Mouse (Mus musculus) 3T3-L1 (cell line): Measurements from ENCODE around the gene Sipa1l1.

Experiments
- DNase-seq: peaks from one replicate; pipeline ENCODE4 v3.0.0-alpha.2; 2015; ENCODE audit warnings: low read depth, low spot score

The Sipa1l1 gene

GRCm38 (mm10) chr12:82382932-82383331 lies 213.8 kb downstream of the Sipa1l1 start:
- no peak for DNase-seq

DNA sequence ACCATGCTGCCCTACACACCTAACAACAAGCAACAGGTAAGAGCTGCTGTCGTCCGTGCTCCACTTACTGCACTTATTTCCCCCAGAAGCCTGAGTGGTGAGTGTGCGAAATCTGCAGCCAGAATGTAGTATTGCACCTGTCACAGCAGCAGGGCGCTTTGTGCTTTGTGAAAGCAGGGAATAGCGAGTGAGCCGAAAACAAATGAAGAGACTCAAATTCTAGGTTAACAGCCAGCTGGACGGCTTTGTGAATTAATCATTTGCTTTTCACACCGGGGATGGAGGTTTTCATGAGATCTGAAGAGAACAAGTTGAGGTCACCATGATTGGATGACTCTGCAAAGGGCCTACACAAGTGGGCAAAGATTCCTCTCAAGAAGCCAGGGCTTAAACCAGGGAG lies 215.6 kb downstream of the Sipa1l1 start:
- DNase-seq: no peak

- DNase-seq: no peak
Measured at GRCm38 (mm10) chr12:82387042-82387441, 217.9 kb downstream of the Sipa1l1 start.

DNA sequence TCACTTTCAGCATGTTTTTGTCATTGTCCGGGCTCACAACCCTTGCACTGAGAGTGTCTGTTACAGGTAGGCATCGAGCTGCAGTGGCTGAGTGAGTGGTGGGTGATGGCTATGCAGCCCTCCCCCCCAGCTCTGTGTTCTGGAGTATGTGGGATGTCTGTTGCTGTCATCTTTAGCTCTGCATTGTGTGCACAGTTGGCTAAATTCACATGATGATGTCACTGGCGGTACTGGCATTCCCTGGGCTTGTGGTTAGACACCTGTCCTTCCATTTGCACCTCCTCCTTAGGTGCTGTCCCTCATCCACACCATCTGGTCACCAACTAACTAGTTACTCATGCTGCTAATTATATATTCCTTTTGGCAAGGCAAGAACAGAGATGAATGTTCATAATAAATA lies 218.5 kb downstream of the Sipa1l1 start:
- no peak for DNase-seq

DNA sequence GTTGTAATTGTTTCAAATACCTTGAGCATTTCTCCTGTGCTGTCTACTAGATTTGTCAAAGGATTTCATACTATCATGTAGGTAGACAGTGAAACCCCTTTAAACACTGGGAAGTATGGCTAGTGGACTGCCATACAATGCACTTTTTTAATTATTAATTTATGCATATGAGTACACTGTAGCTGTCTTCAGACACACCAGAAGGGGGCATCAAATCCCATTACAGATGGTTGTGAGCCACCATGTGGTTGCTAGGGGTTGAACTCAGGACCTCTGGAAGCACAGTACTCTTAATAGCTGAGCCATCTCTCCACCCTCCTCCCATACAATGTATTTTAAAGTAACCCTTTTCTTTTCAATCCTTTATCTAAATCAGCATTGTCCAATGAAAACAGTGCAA lies 219.0 kb downstream of the Sipa1l1 start:
- no peak for DNase-seq

DNA sequence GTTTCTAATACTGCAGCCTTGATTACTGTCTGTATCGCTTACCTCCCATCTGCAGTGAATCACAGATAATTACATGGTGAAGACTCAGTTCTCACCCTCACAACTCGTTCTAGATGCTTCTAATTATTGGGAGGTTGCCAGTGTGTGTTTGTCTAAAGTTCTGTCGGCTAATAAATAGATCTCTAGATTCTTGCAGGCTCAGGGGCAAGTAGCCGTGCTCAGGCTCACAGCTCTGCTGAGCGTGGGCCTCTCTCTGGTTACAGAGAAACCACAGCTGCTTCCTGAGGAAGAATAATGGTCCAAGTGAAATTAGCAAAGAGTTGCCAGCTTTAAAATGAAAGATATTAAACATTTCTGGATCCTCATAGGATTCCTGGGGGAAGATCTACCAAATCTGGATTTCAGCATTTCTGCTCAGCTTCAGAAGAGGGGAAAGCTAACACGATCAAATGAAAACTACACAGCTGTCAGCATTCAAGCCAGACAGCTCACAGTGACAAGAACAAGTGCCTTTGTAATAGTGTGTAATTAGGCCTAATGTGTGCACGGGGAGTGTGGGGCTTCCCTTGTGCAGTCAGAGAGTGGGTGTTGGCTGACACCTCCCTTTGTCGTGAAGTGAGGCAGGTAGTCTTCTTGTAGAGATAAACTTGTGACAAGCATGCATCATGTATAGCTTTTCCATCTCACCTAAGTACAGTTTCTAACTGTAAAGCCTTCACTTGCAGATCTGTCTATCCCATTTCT lies 225.2 kb downstream of the Sipa1l1 start:
- no peak for DNase-seq

GRCm38 (mm10) chr12:82395194-82395593 lies 226.1 kb downstream of the Sipa1l1 start:
- no peak for DNase-seq

- DNase-seq: no peak
Measured at GRCm38 (mm10) chr12:82397193-82397592, 228.1 kb downstream of the Sipa1l1 start.

GRCm38 (mm10) chr12:82397751-82398150 lies 228.6 kb downstream of the Sipa1l1 start:
- DNase-seq: peak; percentile 69

DNA sequence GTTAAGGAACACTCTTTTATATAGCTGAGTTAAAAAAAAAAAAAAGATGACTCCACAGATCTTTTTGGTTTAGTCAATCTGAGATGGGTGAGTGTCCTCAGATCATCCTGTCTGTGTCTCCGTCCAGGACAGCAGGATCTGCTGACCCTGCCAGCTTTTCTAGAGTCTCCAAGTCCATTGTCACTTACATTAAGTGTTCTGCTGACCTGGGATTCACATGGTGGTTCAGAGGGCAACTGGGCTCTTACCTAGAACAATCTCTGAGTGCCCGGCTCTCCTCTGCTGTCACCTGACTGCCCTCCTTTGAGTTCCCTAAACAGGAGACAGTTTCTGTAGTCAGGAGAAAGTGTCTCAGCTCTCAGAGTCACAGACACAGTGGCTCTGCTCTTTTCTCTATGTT lies 229.8 kb downstream of the Sipa1l1 start:
- DNase-seq: no peak

DNA sequence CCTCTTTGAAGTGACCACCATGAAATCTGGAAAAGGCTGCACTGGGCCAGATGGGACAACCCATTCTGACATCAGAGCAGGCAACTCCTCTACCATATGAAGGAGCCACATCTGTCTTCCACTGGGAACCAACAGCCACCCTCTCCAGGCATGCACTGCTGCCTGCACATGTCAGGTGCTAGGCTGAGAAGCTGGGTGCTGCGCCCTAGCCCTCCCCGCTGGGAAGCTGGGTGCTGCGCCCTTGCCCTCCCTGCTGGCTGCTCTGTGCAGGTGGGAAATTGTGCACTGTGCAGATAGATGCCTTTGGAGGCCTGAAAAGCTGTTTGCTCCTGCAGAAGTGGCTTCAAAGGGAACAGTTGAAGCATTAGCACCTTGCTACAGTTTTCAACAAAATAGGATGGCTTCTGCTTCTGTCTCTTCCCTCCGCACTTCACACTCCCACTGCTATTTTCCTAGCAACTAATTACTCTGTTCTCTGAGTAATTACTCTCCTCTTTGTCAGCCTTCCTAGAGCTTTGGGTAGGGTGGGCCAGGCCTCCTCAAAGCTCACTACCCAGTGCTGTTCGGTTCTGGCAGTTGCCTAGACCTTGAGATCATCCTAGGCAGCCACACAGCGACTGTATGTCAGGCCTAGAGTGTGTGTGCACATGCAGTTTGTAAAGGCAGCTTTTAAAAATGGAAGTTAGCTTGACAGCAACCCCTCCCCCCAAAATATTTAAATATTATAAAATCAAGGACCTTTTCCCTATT lies 231.0 kb downstream of the Sipa1l1 start:
- no peak for DNase-seq

- no peak for DNase-seq
Measured at GRCm38 (mm10) chr12:82400783-82401182, 231.7 kb downstream of the Sipa1l1 start.

DNA sequence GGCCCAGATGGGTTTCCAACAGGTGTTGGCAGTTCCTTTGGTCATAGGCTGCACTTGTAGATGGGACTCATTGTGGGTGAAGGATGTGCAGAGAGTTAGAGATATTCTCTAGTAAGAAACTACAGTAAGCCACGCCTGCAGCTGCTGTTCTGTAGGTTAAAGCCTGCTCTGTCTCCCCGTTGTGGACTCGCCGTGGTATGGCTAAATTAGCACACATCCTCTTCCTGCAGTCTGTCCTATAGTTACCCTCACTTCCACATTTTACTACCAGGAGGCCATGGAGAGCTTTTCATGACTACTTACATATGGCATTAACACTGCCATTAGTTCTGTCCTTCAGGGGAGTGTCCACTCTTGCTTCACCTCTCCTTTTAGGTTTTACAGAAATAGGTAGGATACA lies 232.3 kb downstream of the Sipa1l1 start:
- DNase-seq: no peak

DNA sequence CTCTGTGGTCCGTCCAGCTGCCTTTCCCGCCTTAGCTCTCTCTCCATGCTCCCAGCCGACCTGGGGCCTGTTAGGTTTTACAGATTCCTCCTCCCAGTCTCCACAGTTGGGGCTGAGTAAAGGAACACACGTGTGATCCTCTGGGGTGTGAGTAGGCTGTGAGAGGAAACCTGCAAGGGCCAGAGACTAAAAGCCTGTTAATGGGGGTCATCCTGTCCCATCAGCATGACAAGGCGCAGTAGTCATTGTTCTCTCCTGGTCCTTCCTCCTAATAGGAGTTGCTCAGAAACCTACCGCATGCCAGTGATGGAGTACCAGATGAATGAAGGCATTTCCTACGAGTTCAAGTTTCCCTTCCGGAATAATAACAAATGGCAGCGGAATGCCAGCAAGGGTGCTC lies 233.5 kb downstream of the Sipa1l1 start:
- DNase-seq: no peak

- DNase-seq: no peak
Measured at GRCm38 (mm10) chr12:82407531-82408255, 238.6 kb downstream of the Sipa1l1 start.

- DNase-seq: peak; percentile 44
Measured at GRCm38 (mm10) chr12:82408486-82408885, 239.4 kb downstream of the Sipa1l1 start.

GRCm38 (mm10) chr12:82409686-82410472 lies 240.8 kb downstream of the Sipa1l1 start:
- no peak for DNase-seq

DNA sequence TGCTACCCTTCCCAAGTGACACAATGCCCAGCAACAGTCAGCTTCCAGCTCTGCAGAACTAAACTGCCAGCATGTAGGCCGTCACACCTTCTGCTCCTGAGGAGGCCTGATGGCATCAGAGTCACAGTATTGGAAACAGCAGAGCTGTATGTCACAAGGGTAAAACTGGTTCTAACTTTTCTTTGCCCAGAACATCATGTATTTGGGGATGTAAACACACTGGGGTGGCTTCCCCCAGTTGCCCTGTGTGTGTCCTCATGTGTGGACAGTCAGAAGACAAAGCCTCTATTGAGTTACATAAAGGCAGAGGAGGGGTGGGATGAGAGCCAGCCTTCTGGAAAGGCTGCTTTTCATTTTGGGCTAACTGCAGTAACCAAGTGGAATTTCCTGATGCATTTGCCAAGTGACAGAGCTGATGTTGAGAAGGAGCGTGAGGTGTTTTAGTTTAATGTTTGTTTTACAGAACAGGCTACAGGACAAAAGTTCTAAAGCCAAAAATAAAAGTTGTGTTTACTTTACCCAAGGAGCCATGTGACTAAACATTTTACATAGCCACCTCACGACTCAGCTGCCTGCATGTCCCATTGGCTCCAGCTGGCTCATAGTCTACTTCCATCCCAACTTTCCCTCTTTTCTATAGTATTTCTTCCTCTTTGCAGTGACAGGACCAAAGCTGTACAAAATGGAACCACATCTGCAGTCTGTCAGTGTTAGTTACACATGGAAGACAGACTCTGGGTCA lies 243.3 kb downstream of the Sipa1l1 start:
- DNase-seq: peak; percentile 84

- peak; percentile 57 for DNase-seq
Measured at GRCm38 (mm10) chr12:82415690-82416364, 246.7 kb downstream of the Sipa1l1 start.

GRCm38 (mm10) chr12:82419027-82419426 lies 249.9 kb downstream of the Sipa1l1 start:
- DNase-seq: peak; percentile 10
